In the genomic region with DNA sequence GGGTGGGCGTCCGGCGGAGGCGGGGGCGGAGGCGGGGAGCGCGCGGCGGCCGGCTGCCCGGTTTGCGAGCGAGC, we compare ENCODE assay signal across 8 mouse cellular contexts. TPM values are rescaled to one million over a fixed set of nuclear protein-coding genes. Genes with fewer than 3 reads are reported as not detected.
DNase-seq lines count a peak whose midpoint lies in the region; ATAC-seq lines count a peak whose summit lies in the region.

Gene Gnaq (plus strand): TSS at position 41 of the 74 bp plus-strand sequence.

- WGBS in embryonic facial prominence, embryonic 10.5 days = under 1% methylated on average over 14 of the region's 14 CpGs
- WGBS in heart, embryonic 15.5 days = 0% methylated on average over 3 of the region's 14 CpGs
- WGBS in neural tube, embryonic 14.5 days = 0% methylated on average over 1 of the region's 14 CpGs

- peak within 1 kb of the TSS; percentile 99 for H3K27ac ChIP-seq in embryonic facial prominence, embryonic 10.5 days (replicated peaks)
- peak within 1 kb of the TSS; percentile 98 for H3K27ac ChIP-seq in heart, embryonic 15.5 days
- peak within 1 kb of the TSS; percentile 99 for H3K27ac ChIP-seq in neural tube, embryonic 14.5 days (ENCODE audit: low read depth, low read length)

- DNase-seq in layer of hippocampus, adult 8-10 months (ENCODE audit: low spot score in 2 of 2) = no peak
- no peak for DNase-seq in layer of hippocampus, adult 9-11 months
- DNase-seq in embryonic facial prominence, embryonic 10.5 days (ENCODE audit: low spot score) = no peak
- DNase-seq in left cerebral cortex, postnatal 36 days (ENCODE audit: low spot score in 2 of 2) = no peak
- DNase-seq in frontal cortex, postnatal 14 days (ENCODE audit: low spot score in 2 of 2) = no peak
- DNase-seq in embryo, embryonic 9.5 days (ENCODE audit: extremely low spot score) = no peak

- peak within 1 kb of the TSS; percentile 85 for H3K4me3 ChIP-seq in embryonic facial prominence, embryonic 10.5 days
- H3K4me3 ChIP-seq in heart, embryonic 15.5 days = peak within 1 kb of the TSS; percentile 94
- H3K4me3 ChIP-seq in neural tube, embryonic 14.5 days (ENCODE audit: low read depth, low read length) = peak within 1 kb of the TSS; percentile 94

- H3K9ac ChIP-seq in heart, embryonic 15.5 days = peak within 1 kb of the TSS; percentile 95
- peak within 1 kb of the TSS; percentile 99 for H3K9ac ChIP-seq in neural tube, embryonic 14.5 days (replicated peaks; ENCODE audit: low read depth, low read length)

- no peak for ATAC-seq in heart, embryonic 15.5 days (replicated peaks; ENCODE audit: insufficient number of reproducible peaks, insufficient read depth, low FRiP score, low read depth)
- ATAC-seq in neural tube, embryonic 14.5 days (ENCODE audit: low read depth) = no peak

- H3K36me3 ChIP-seq in embryonic facial prominence, embryonic 10.5 days (replicated peaks) = no peaks in the 10 kb centered on the region
- H3K36me3 ChIP-seq in heart, embryonic 15.5 days = no peaks in the 10 kb centered on the region
- H3K36me3 ChIP-seq in neural tube, embryonic 14.5 days (ENCODE audit: control insufficient read depth, insufficient read depth, low read length) = no peaks in the 10 kb centered on the region

- H3K27me3 ChIP-seq in embryonic facial prominence, embryonic 10.5 days (replicated peaks; ENCODE audit: low read depth, poor library complexity, severe bottlenecking) = no peaks in the 10 kb centered on the region
- H3K27me3 ChIP-seq in heart, embryonic 15.5 days = no peaks in the 10 kb centered on the region
- no peaks in the 10 kb centered on the region for H3K27me3 ChIP-seq in neural tube, embryonic 14.5 days (ENCODE audit: control insufficient read depth, insufficient read depth, low read length)

- intact Hi-C loops in left cerebral cortex, postnatal 36 days (cut with DNase I) = loop anchor here (5.0 kb wide), 4 partner anchors 35 to 205 kb away; no protein-coding TSS in a partner anchor

- H3K4me2 ChIP-seq in heart, embryonic 15.5 days = peak within 1 kb of the TSS; percentile 80
- H3K4me2 ChIP-seq in neural tube, embryonic 14.5 days (ENCODE audit: low read depth, low read length) = peak within 1 kb of the TSS; percentile 84

- peaks cover 38% of the 10 kb centered on the region for H3K4me1 ChIP-seq in embryonic facial prominence, embryonic 10.5 days
- peaks cover 32% of the 10 kb centered on the region for H3K4me1 ChIP-seq in heart, embryonic 15.5 days (replicated peaks)
- peaks cover 20% of the 10 kb centered on the region for H3K4me1 ChIP-seq in neural tube, embryonic 14.5 days (ENCODE audit: control insufficient read depth, insufficient read depth, low read length)

- no peaks in the 10 kb centered on the region for H3K9me3 ChIP-seq in embryonic facial prominence, embryonic 10.5 days
- H3K9me3 ChIP-seq in heart, embryonic 15.5 days (replicated peaks) = no peaks in the 10 kb centered on the region
- no peaks in the 10 kb centered on the region for H3K9me3 ChIP-seq in neural tube, embryonic 14.5 days (ENCODE audit: control insufficient read depth, low read length)

RNA-seq across cellular contexts. Expression of gene Gnaq, which starts in this region (rescaled TPM):
- 100 to 1,000 TPM; 169 to 195 (median 180) TPM for total RNA-seq in layer of hippocampus, adult 8-10 months (2022)
- polyA plus RNA-seq in embryonic facial prominence, embryonic 10.5 days (2016; fragmentation: Nextera tagmentation; extraction: Ambion mirVana) = 20.2 and 21.4 TPM in 2 replicates
- polyA plus RNA-seq in heart, embryonic 15.5 days (2015; fragmentation: Nextera tagmentation; extraction: Ambion mirVana) = 15.7 and 19.5 TPM in 2 replicates
- 100 to 1,000 TPM; 161 to 168 TPM for total RNA-seq in left cerebral cortex, postnatal 36 days (2021)
- 56.1 and 59.0 TPM in 2 replicates for polyA plus RNA-seq in neural tube, embryonic 14.5 days (2014; fragmentation: Nextera tagmentation; extraction: Ambion mirVana)
